Mouse (Mus musculus) cerebellum, adult 2 months (tissue): ENCODE results near the gene Faf1.

Source experiments
- CTCF ChIP-seq: fragments of 200-500 bp; IDR thresholded peaks from 2 replicates; pipeline ENCODE4 v1.5.1; 2011; ENCODE audit warnings: low read depth, mild to moderate bottlenecking, control low read depth, low read length, moderate library complexity, borderline replicate concordance; ENCODE audit not compliant: insufficient read depth
- POLR2A ChIP-seq: fragments of 200-500 bp; IDR thresholded peaks from 2 replicates; pipeline ENCODE4 v1.6.1; 2011; ENCODE audit warnings: low read length, control low read depth, borderline replicate concordance; ENCODE audit not compliant: insufficient read depth

DNA sequence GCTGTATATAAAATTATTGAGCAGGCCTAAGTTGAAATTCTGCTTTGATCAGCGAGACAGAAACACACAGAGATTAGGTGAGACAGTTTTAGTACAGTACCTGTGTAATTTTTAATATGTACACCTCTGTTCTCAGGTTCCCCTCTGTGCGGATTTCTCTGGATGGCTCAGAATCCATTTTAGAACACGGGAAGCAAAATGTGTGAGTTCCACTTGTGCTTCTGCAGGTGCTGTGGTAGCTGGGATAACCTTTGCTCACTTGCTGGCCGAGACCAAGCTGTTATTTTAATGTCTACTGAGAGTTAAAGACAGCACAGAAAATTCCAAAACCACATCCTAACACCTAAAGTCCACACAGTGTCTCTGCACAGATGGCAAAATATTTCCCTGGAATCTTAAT is 20.1 kb upstream of the Faf1 start:
- TF ChIP-seq CTCF (no peak), POLR2A (no peak)
